Mouse (Mus musculus): Measurements from ENCODE around the gene Rasl10a. TPM values are rescaled to one million over a fixed set of nuclear protein-coding genes. Genes with fewer than 3 reads are reported as not detected.

The Rasl10a gene
- polyA plus RNA-seq, 1 experiment from 2014 or later, result 4.2 TPM

DNA sequence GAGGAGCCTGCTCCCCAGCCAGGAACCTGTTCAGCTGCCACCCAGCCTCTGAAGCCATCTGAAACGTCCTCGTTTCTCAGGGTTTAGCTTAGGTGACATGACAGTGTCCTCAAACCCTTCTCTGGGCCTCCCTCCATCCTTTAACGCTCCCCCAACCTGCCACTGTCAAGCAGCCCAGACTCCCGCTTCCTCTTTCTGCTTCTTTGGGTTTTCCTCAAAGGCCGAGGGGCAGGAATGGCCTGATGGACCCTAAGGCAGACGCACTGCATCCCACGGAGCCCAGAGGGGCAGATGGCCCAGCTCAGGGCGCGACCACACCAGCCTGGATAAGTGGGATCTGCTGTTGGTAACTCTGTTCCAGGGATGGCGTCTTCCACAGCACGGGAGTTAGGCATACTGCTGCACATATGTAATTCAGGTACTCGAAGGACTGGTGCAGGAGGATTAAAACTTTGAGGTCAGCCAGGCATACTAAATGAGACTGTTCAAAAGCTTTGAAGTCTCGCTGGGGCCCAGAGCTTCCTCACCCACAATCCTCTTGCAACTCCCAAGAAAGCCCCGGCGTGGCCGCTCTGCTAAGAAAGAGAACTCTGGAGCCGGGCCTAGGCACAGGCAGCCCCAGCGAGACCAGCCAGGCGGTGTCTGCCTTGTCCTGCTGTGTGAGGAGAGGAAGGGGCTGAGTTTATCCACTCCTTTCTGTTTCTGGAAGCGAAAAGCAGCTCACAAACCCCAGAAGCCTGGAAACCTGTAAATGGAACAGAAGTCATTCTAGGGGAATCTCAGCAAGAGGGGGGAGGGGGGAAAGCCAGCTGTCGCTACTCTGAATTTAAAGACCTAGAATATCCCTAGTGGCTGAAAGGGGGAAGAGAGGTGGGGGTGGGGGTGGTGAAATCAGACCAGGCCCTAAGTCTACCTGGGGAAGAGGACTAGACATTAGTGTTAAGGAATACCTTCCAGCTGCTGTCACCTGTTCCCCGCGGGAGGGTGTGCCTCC is 1.7 kb upstream of the Rasl10a start:
- Histone ChIP-seq H3K4me2 (replicated peaks) (peak overlapping the region; percentile 94; the same call in 1 of the 2 replicates), H3K27ac (0 out of 2 replicates have a peak overlapping the region, but pooled peaks have one; percentile 16), H3K27me3 (peaks cover 64% of the 10 kb centered on the region), H3K36me3 (peaks cover 10% of the 10 kb centered on the region; the same call in 1 of the 2 replicates), H3K9ac (0 out of 2 replicates have a peak overlapping the region, but pooled peaks have one; percentile 35), H3K9me3 (no peaks in the 10 kb centered on the region), H3K4me3 (no peak overlapping the region), H3K4me1 (peaks cover 52% of the 10 kb centered on the region)
- WGBS, result 27% methylated on average over 23 of the region's 23 CpGs
- no peak for ATAC-seq (ENCODE audit: low FRiP score, low read depth)

DNA sequence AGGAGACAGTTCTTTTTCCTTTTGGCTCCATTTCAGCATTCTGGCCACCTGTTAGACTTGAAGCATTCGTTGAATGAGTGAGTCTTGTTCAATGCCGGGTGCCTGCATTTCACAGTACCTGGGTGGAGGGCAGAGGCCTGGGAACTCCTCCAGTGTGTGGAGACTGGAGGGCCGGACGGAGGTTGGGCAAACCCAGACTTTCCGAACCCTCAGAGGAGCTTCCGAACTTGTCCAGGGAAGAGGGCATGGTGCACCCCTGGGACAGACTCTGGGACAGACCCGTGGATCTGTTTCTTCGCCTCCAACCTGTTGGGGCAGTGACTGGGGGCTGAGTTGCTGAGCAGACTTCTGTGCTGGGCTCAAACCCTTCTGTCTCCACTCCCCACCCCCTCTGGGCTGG is 864 bp upstream of the Rasl10a start:
- Histone ChIP-seq H3K27me3 (peaks cover 73% of the 10 kb centered on the region), H3K4me2 (replicated peaks) (peak overlapping the region; percentile 94), H3K4me3 (peak overlapping the region; percentile 56; the same call in 1 of the 2 replicates), H3K9ac (no peak overlapping the region), H3K36me3 (peaks cover 11% of the 10 kb centered on the region; the same call in 1 of the 2 replicates), H3K4me1 (peaks cover 60% of the 10 kb centered on the region), H3K27ac (no peak overlapping the region), H3K9me3 (no peaks in the 10 kb centered on the region)
- no peak for ATAC-seq (ENCODE audit: low FRiP score, low read depth)
- 50% methylated on average over 8 of the region's 8 CpGs for WGBS

DNA sequence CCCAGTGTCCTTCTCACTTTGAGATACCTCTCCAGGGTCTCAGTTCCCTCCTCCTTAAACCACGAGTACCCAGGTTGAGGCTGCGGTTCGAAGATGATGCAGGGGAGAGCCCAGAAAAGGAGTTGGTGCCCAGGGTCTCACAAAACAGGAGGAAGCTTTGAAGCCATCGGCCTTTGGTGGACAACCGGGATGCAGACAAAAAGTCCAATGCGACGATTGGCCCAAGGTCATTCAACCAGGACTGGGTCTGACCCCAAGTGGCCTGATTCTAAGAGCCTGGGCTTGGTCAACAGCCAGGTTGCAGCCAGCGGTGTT is 430 bp upstream of the Rasl10a start:
- peak overlapping the region; percentile 74 for H3K9ac ChIP-seq
- no peak overlapping the region for H3K27ac ChIP-seq
- no peaks in the 10 kb centered on the region for H3K9me3 ChIP-seq
- peaks cover 77% of the 10 kb centered on the region for H3K27me3 ChIP-seq
- H3K4me1 ChIP-seq, result peaks cover 64% of the 10 kb centered on the region
- H3K4me3 ChIP-seq, result peak overlapping the region; percentile 56
- peak overlapping the region; percentile 94 for H3K4me2 ChIP-seq (replicated peaks)
- ATAC-seq (ENCODE audit: low FRiP score, low read depth), result no peak
- 17% methylated on average over 8 of the region's 8 CpGs for WGBS
- H3K36me3 ChIP-seq, result peaks cover 11% of the 10 kb centered on the region; the same call in 1 of the 2 replicates

DNA sequence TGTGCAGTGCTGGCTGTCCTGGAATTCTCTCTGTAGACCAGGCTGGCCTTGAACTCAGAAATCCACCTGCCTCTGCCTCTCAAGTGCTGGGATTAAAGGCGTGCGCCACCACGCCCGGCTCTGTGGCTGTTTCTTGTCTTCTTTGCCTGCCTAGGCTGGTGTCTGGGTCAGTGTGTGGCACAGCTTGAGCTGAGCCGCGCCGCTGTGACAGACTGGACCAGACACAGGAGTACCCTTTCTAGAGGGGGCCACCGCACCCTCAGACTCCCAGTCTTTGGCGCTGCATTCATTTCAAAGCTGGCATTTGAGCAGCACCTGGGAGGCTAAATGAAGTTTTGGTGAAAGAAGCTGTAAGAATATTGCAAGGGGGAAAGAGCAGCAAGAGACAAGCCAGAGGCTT is 855 bp downstream of the Rasl10a start:
- H3K27ac ChIP-seq, result no peak overlapping the region
- H3K4me2 ChIP-seq (replicated peaks), result peak overlapping the region; percentile 94
- H3K9ac ChIP-seq, result peak overlapping the region; percentile 50; the same call in 1 of the 2 replicates
- H3K4me3 ChIP-seq, result peak overlapping the region; percentile 56
- no peaks in the 10 kb centered on the region for H3K9me3 ChIP-seq
- H3K4me1 ChIP-seq, result peaks cover 77% of the 10 kb centered on the region
- no peak for ATAC-seq (ENCODE audit: low FRiP score, low read depth)
- H3K36me3 ChIP-seq, result peaks cover 11% of the 10 kb centered on the region; the same call in 1 of the 2 replicates
- 29% methylated on average over 9 of the region's 9 CpGs for WGBS
- peaks cover 90% of the 10 kb centered on the region for H3K27me3 ChIP-seq

DNA sequence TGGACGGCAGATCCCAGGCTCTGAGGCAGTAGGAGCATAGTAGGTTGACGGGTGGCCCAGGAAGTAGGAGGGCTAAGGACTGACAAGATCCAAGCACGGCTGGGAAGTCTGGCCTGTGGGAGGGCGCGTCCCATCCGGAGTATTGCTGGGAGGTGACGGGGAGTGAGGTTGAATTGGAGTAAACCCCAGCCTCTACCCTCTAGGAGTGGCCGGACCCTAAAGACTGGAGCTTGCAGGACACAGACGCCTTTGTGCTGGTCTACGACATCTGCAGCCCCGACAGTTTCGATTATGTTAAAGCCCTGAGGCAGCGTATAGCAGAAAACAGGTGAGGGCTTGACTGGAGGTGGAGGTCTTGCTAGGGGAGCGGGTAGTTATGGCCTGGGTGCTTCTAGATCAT is 1.3 kb downstream of the Rasl10a start:
- H3K4me3 ChIP-seq, result peak overlapping the region; percentile 56
- H3K27me3 ChIP-seq, result peaks cover 94% of the 10 kb centered on the region
- 15% methylated on average over 14 of the region's 14 CpGs for WGBS
- peak overlapping the region; percentile 50; the same call in 1 of the 2 replicates for H3K9ac ChIP-seq
- peak overlapping the region; percentile 94 for H3K4me2 ChIP-seq (replicated peaks)
- no peak overlapping the region for H3K27ac ChIP-seq
- no peaks in the 10 kb centered on the region for H3K9me3 ChIP-seq
- peaks cover 11% of the 10 kb centered on the region; the same call in 1 of the 2 replicates for H3K36me3 ChIP-seq
- peaks cover 82% of the 10 kb centered on the region for H3K4me1 ChIP-seq
- no peak for ATAC-seq (ENCODE audit: low FRiP score, low read depth)

DNA sequence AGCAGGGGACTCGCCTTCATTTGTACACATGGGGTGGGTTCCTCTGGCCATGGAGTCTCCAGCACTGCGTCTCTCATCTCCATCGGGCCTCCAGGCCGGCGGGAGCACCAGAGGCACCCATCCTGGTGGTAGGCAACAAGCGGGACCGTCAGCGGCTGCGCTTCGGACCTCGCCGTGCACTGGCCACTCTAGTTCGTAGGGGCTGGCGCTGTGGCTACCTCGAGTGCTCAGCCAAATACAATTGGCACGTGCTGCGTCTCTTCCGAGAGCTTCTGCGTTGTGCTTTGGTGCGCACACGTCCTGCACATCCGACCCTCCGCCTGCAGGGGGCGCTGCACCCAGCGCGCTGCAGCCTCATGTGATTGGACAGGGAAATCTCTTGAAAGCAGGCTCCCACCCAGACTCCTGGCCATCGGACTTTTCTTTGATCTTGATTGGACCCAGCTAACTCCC is 1.8 kb downstream of the Rasl10a start:
- Histone ChIP-seq H3K36me3 (peaks cover 11% of the 10 kb centered on the region; the same call in 1 of the 2 replicates), H3K4me3 (peak overlapping the region; percentile 56), H3K4me1 (peaks cover 87% of the 10 kb centered on the region), H3K27me3 (peaks cover 99% of the 10 kb centered on the region), H3K9me3 (no peaks in the 10 kb centered on the region), H3K4me2 (replicated peaks) (peak overlapping the region; percentile 94), H3K27ac (no peak overlapping the region), H3K9ac (no peak overlapping the region)
- no peak for ATAC-seq (ENCODE audit: low FRiP score, low read depth)
- WGBS, result 9% methylated on average over 27 of the region's 27 CpGs

DNA sequence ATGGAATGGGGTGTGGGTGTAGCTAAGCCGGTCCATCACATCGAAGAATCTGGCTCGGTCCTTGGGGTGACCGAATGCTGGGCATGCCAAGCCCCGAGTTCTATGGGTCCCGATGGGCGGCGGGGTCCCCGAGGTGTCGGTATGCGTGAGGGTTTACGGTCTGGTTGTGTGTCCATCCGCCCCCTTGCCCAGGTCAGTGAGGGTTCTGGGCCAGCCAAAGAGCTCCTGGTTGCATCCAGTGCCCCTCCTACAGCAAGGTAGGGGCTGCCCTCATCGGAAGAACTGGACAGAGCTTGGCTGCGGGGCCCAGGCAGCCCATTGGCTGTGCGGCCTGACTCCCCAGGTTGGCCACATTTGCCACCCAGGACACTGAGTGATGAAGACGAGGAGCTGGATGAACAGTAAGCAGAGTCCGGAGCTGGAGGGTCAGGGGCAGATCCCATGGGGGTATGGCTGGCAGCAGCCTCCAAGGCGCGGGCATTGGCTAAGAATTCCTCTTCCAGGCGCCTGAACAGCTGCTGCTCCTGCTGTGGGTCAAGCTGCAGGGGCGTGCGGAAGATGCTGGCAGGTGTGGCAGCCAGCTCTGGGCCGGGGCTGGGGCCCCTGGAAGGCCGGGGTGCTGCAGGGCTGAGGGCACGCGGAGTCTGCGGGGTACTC is 3.0 kb downstream of the Rasl10a start:
- Histone ChIP-seq H3K27ac (no peak overlapping the region), H3K9me3 (no peaks in the 10 kb centered on the region), H3K9ac (peak overlapping the region; percentile 58), H3K27me3 (peaks cover 88% of the 10 kb centered on the region), H3K4me2 (replicated peaks) (peak overlapping the region; percentile 96), H3K36me3 (peaks cover 11% of the 10 kb centered on the region; the same call in 1 of the 2 replicates), H3K4me3 (peak overlapping the region; percentile 76), H3K4me1 (peaks cover 85% of the 10 kb centered on the region)
- ATAC-seq (ENCODE audit: low FRiP score, low read depth), result no peak
- 55% methylated on average over 26 of the region's 28 CpGs for WGBS

DNA sequence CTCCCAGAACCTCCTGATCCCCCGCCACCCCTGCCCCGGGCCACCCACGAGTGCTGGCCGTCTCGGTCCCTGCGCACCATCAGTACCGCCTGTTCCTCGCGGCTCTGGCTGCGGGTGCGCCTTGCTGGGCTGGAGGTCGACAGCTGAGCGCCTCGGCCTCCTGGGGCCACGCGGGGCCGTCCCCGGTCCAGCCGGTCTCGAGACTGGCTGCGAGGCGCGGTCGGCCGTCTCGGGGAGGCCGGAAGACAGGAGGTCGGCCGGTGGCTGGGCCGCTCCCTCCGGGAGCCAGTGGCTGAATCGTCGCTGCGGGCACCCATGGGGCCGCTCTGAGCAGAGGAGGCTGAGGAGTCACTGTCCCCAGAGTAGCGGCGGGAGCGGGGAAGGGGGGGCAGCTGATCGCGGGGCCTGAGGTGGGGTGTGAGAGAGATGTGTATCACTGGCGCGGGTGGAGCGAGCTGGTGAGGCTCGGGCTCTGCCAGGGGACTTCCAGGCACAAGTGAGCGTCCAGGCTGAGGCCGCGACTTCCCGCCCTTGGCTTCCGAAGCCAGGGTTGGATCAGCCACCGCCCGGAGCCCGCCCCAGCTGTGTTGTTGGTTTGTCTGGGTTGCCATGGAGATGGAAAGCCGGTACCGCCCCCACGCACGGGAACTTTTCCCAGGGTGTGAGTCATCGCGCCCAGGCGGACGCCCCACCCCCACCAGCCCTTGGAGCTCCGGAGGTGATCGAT is 3.6 kb downstream of the Rasl10a start:
- Histone ChIP-seq H3K27ac (no peak overlapping the region), H3K9ac (peak overlapping the region; percentile 59), H3K36me3 (peaks cover 11% of the 10 kb centered on the region; the same call in 1 of the 2 replicates), H3K27me3 (peaks cover 81% of the 10 kb centered on the region), H3K4me3 (peak overlapping the region; percentile 76), H3K9me3 (no peaks in the 10 kb centered on the region), H3K4me1 (peaks cover 78% of the 10 kb centered on the region), H3K4me2 (replicated peaks) (peak overlapping the region; percentile 96)
- 3% methylated on average over 60 of the region's 62 CpGs for WGBS
- peak; percentile 41; the same call in 1 of the 2 replicates for ATAC-seq (ENCODE audit: low FRiP score, low read depth)

DNA sequence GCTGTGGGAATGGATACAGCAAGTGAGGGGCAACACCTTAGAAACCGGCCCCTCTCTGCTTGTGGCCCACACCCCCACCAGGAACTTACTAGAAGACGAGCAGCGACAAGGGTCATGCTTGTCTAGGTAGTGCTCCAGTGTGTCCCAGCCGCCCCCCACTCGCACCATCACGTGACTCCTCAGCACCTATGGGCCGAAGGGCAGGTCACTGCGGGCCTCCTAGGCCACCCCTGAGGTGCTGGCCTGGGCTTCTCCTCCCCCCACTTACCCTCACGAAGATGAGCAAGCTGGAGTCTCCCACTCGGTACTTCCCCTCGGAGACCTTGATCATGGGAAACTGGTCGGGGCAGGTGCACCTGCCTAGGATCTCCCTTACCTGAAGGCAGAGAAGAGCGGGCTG is 4.4 kb downstream of the Rasl10a start:
- Histone ChIP-seq H3K9me3 (no peaks in the 10 kb centered on the region), H3K27ac (no peak overlapping the region), H3K36me3 (peaks cover 11% of the 10 kb centered on the region; the same call in 1 of the 2 replicates), H3K27me3 (peaks cover 74% of the 10 kb centered on the region), H3K4me3 (peak overlapping the region; percentile 76), H3K4me2 (replicated peaks) (peak overlapping the region; percentile 96), H3K4me1 (peaks cover 71% of the 10 kb centered on the region), H3K9ac (peak overlapping the region; percentile 59)
- WGBS, result 12% methylated on average over 13 of the region's 13 CpGs
- no peak for ATAC-seq (ENCODE audit: low FRiP score, low read depth)

DNA sequence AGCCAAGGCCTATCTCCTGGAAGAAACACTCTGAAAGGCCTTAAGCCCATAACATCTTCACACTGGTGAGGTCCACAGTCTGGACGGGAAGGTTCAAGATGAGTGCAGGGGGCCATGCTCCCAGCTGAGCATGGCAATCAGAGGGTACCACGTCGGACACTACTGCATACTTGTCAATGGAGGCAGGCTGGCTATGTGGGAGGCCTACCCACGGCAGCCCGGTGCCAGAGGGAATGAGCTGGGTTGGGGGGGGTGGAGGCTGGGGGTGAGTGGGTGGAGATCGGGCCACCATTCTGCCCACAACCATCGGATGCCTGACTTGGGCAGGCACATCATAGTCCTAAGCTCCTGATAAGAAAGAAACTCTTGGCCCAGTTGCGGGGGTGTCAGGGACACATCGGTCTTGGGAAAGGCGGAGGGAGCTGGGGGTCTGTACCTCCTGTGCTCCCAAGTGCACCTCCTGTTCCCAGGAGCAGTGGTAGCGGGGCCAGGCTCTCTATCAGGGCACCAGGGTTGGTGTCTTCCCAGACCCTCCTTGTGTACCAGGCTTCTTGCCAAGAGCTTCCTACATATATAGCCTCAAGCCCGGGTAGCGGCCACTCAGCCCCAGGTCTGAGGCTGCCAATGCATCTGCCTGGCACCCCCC is 5.1 kb downstream of the Rasl10a start:
- Histone ChIP-seq H3K9ac (no peak overlapping the region), H3K4me2 (replicated peaks) (peak overlapping the region; percentile 96), H3K36me3 (peaks cover 14% of the 10 kb centered on the region), H3K9me3 (no peaks in the 10 kb centered on the region), H3K27me3 (peaks cover 67% of the 10 kb centered on the region), H3K27ac (no peak overlapping the region), H3K4me1 (peaks cover 64% of the 10 kb centered on the region), H3K4me3 (peak overlapping the region; percentile 76)
- WGBS, result 71% methylated on average over 13 of the region's 13 CpGs
- ATAC-seq (ENCODE audit: low FRiP score, low read depth), result no peak
